Mouse (Mus musculus) cerebellum, adult 18-20 months (tissue): ENCODE results near the gene Tcf25.

Source experiments
- DNase-seq, 2 experiments: peaks; one replicate each; pipeline ENCODE4 v3.0.0; 2021

The Tcf25 gene

GRCm38 (mm10) chr8:123352118-123352517 is 21.4 kb upstream of the Tcf25 start:
- no peak for DNase-seq

GRCm38 (mm10) chr8:123352786-123353185 is 20.8 kb upstream of the Tcf25 start:
- peak in 1 of 2 experiments; percentile 29 for DNase-seq

- no peak for DNase-seq
These were observed 20.3 kb upstream of the Tcf25 start for GRCm38 (mm10) chr8:123353216-123353615.

- DNase-seq, result peak; percentile 79 to 88
These were observed 12.3 kb upstream of the Tcf25 start for GRCm38 (mm10) chr8:123361082-123361739.

- peak; percentile 94 to 95 for DNase-seq
These were observed 656 bp downstream of the Tcf25 start for GRCm38 (mm10) chr8:123374239-123374578.

GRCm38 (mm10) chr8:123375701-123376100 is 2.1 kb downstream of the Tcf25 start:
- DNase-seq, result peak; percentile 18 to 27

- DNase-seq, result no peak
These were observed 2.6 kb downstream of the Tcf25 start for GRCm38 (mm10) chr8:123376106-123376505.

- no peak for DNase-seq
These were observed 8.2 kb downstream of the Tcf25 start for GRCm38 (mm10) chr8:123381711-123382110.

- peak in 1 of 2 experiments; percentile 35 for DNase-seq
These were observed 9.0 kb downstream of the Tcf25 start for GRCm38 (mm10) chr8:123382516-123382915.

GRCm38 (mm10) chr8:123384883-123385540 is 11.5 kb downstream of the Tcf25 start:
- DNase-seq, result peak; percentile 33 to 35

GRCm38 (mm10) chr8:123387041-123387440 is 13.5 kb downstream of the Tcf25 start:
- DNase-seq, result no peak

- DNase-seq, result no peak
These were observed 14.2 kb downstream of the Tcf25 start for GRCm38 (mm10) chr8:123387801-123388200.

GRCm38 (mm10) chr8:123389026-123389425 is 15.5 kb downstream of the Tcf25 start:
- peak; percentile 74 to 75 for DNase-seq

GRCm38 (mm10) chr8:123398308-123398707 is 24.8 kb downstream of the Tcf25 start:
- no peak for DNase-seq

- DNase-seq, result no peak
These were observed 28.4 kb downstream of the Tcf25 start for GRCm38 (mm10) chr8:123401936-123402335.

GRCm38 (mm10) chr8:123402730-123403326 is 29.3 kb downstream of the Tcf25 start:
- DNase-seq, result no peak

- no peak for DNase-seq
These were observed 31.0 kb downstream of the Tcf25 start for GRCm38 (mm10) chr8:123404521-123404920.

GRCm38 (mm10) chr8:123406786-123407185 is 33.2 kb downstream of the Tcf25 start, which contains the start of gene Mc1r:
Gene Mc1r, plus strand, starts transcription at chr8:123407107.
- peak; percentile 68 to 79 for DNase-seq

GRCm38 (mm10) chr8:123407612-123408011 is 34.1 kb downstream of the Tcf25 start:
- DNase-seq, result no peak

GRCm38 (mm10) chr8:123408586-123409544 is 35.3 kb downstream of the Tcf25 start:
- DNase-seq, result no peak

GRCm38 (mm10) chr8:123410049-123410587 is 36.6 kb downstream of the Tcf25 start:
- DNase-seq, result peak; percentile 54 to 61

GRCm38 (mm10) chr8:123410788-123411187 is 37.2 kb downstream of the Tcf25 start:
- DNase-seq, result peak; percentile 34 to 58

- DNase-seq, result peak; percentile 94 to 96
These were observed 37.7 kb downstream of the Tcf25 start, which contains the start of gene Tubb3 for GRCm38 (mm10) chr8:123411246-123411645. Gene Tubb3, plus strand, starts transcription at chr8:123411424.
